Mouse (Mus musculus) stomach, embryonic 14.5 days (tissue): ENCODE data around the gene Fam57a. TPM values are rescaled to one million over a fixed set of nuclear protein-coding genes. Genes with fewer than 3 reads are reported as not detected.
A peak's percentile ranks its signal among the peaks of the same experiment; 100 is the strongest.
"Not testable (repeated sequence)": the region's sequence is repeated elsewhere in the genome, so short reads cannot be mapped to it uniquely, and the experiment has no call there.

Source experiments
- ATAC-seq: fragments of 200-750 bp; cut with Nextera tagmentation; 2 replicates; pipeline ENCODE4 v1.8.0; 2017; ENCODE audit warnings: low read depth, moderate TSS enrichment; ENCODE audit not compliant: insufficient number of reproducible peaks, insufficient read depth, low FRiP score
- H3K27ac ChIP-seq: fragments of 300-500 bp; sonication (generic); 2 replicates; pipeline ENCODE4 v1.5.1; 2014; ENCODE audit warnings: mild to moderate bottlenecking, low read length, moderate library complexity, mixed read lengths
- H3K27me3 ChIP-seq: fragments of 300-500 bp; sonication (generic); 2 replicates; pipeline ENCODE4 v1.6.1; 2014; ENCODE audit warnings: low read length, control low read depth, mixed read lengths; ENCODE audit not compliant: control insufficient read depth, insufficient read depth
- H3K36me3 ChIP-seq: fragments of 300-500 bp; sonication (generic); 2 replicates; pipeline ENCODE4 v1.6.1; 2014; ENCODE audit warnings: mild to moderate bottlenecking, control low read depth, low read length, moderate library complexity, mixed read lengths; ENCODE audit not compliant: control insufficient read depth, insufficient read depth
- H3K4me1 ChIP-seq: fragments of 300-500 bp; sonication (generic); 2 replicates; pipeline ENCODE4 v1.6.1; 2014; ENCODE audit warnings: low read length, control low read depth, mixed read lengths; ENCODE audit not compliant: control insufficient read depth, insufficient read depth
- H3K4me2 ChIP-seq: fragments of 300-500 bp; sonication (generic); replicated peaks from 2 replicates; pipeline ENCODE4 v1.6.1; 2014; ENCODE audit warnings: low read depth, low read length, control low read depth
- H3K4me3 ChIP-seq: fragments of 300-500 bp; sonication (generic); 2 replicates; pipeline ENCODE4 v1.5.1; 2014; ENCODE audit warnings: low read depth, low read length, control low read depth
- H3K9ac ChIP-seq: fragments of 300-500 bp; sonication (generic); replicated peaks from 2 replicates; pipeline ENCODE4 v1.6.1; 2014; ENCODE audit warnings: low read depth, mild to moderate bottlenecking, control low read depth, low read length, moderate library complexity, mixed read lengths
- H3K9me3 ChIP-seq: fragments of 300-500 bp; sonication (generic); 2 replicates; pipeline ENCODE4 v1.6.1; 2016; ENCODE audit warnings: low read depth, low read length, control low read depth; ENCODE audit not compliant: control insufficient read depth
- WGBS: fragments of 180-500 bp; shearing (Covaris S2); extraction: QIAGEN DNeasy Blood & Tissue Kit; methylation state at CpG from one replicate; pipeline ENCODE4 v1.1.7; 2014; 5-methylcytosine and 5-hydroxymethylcytosine counted together
- polyA plus RNA-seq: library from polyadenylated mRNA; unstranded; fragments of >200 nt; fragmentation: Nextera tagmentation; extraction: Ambion mirVana; gene quantifications from 2 replicates; pipeline ENCODE4 v1.2.1, GENCODE M21; 2014

Fam57a gene
- polyA plus RNA-seq, 1 experiment from 2014 or later: 73.3 TPM

DNA sequence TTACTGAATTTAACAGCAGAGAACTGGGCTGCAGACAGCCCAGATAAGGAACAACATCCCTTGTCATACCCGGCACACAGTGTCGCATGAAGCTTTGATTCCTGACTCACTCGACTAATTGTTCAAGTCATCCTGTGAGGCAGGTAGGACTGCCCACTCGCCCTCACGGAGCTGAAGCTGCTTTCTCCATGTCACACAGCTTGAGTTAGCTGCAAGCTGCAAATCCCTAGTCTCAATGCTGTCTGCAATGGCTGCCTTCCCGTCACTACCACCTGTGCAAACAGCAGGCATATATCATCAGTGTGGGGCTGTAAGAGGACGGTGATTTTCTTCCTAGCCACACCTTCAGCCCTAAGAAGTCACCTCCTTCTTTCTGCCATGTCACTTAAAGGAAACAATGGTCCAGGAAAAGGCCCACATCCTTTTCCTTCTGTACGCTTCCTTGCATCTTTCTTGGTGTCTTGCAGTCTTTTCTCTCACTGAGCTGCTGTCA, 17.6 kb downstream of the Fam57a start:
- peak overlapping the region; percentile 6 for H3K4me2 ChIP-seq
- H3K9ac ChIP-seq: no peak overlapping the region
- H3K4me1 ChIP-seq: no peaks in the 10 kb centered on the region
- H3K9me3 ChIP-seq: no peaks in the 10 kb centered on the region
- ATAC-seq: no peak
- 45% methylated on average over 8 of the region's 8 CpGs for WGBS
- no peaks in the 10 kb centered on the region for H3K27me3 ChIP-seq
- H3K36me3 ChIP-seq: no peaks in the 10 kb centered on the region
- no peak overlapping the region for H3K4me3 ChIP-seq
- H3K27ac ChIP-seq: peak overlapping the region; percentile 75

DNA sequence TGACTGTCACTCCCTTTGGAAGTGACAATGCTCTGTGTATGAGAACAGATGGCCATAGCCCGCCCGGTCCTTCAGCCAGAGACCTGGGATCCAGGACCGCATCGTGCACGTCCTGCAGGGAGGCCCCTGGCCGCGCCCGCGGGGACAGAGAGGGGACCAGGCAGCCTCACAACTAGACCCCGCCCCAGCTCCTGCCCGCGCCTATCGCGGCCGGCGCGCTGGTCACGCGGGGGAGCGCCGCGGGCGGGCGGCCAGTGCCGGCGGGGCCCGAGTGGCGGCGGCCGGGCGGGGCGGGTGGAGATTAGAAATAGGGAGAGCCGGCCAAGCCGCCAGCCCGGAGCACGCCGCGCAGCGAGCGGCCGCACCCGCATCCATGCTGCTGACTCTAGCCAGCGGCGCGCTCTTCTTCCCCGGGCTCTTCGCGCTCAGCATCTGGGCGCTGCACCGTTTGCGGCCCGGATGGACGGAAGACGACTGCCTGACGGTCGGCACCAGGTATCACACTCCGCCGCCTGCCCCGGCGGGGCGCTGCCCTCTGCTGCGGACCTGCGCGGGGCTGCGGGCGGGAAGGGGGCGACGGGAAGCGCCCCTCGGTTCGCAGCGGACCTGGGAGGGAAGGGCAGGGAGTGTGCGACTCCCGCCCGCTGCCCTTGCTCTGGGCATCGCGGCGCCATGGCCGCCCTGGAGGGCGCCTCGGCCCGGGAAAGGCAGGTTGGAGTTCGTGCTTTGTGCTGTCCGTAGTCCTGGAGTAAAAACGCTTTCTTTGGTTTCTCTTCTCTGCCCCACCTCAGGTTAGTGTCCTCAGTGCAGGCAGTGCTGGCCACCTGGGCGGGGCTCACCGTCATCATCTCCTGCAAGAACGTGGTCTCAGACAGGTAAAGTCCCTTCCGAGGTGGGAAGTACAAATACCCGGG, 22.5 kb downstream of the Fam57a start:
- Histone ChIP-seq H3K9me3 (no peaks in the 10 kb centered on the region), H3K9ac (peak overlapping the region; percentile 91), H3K36me3 (peaks cover 3% of the 10 kb centered on the region), H3K27ac (peak overlapping the region; percentile 64), H3K27me3 (no peaks in the 10 kb centered on the region), H3K4me1 (0 out of 2 replicates have a peak, but pooled peaks cover 6% of the 10 kb centered on the region), H3K4me2 (peak overlapping the region; percentile 90), H3K4me3 (peak overlapping the region; percentile 97)
- under 1% methylated on average over 90 of the region's 90 CpGs for WGBS
- ATAC-seq: peak; percentile 96

DNA sequence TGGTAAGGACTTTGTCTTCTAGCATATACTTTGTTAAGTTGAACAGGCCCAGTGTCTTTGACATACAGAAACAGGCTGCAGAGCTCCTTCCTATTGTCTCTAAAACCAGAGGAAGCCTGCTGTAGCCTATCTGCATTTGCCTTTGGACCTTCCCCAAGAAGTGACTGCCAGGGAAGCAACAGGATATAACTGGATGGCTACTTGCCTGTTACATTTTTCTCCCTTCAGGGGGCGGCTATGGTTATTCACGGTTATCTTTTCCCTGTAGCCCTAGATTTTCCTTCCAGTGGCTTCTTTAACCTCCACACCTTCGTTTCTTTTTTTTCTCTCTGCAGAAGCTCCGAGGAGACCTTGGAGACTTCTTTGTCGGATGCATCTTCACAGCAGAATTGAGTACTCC, 27.3 kb downstream of the Fam57a start:
- Histone ChIP-seq H3K36me3 (peaks cover 25% of the 10 kb centered on the region), H3K9ac (no peak overlapping the region)

GRCm38 (mm10) chr11:76210228-76210985, 30.9 kb downstream of the Fam57a start:
- no peaks in the 10 kb centered on the region for H3K27me3 ChIP-seq
- no peak for ATAC-seq
- WGBS: 74% methylated on average over 13 of the region's 13 CpGs
- no peaks in the 10 kb centered on the region for H3K9me3 ChIP-seq
- H3K36me3 ChIP-seq: peaks cover 41% of the 10 kb centered on the region
- H3K4me1 ChIP-seq: no peaks in the 10 kb centered on the region
- H3K27ac ChIP-seq: no peak overlapping the region
- no peak overlapping the region for H3K4me3 ChIP-seq
- no peak overlapping the region for H3K9ac ChIP-seq
- H3K4me2 ChIP-seq: no peak overlapping the region

More for the DNA sequence above, 27.3 kb downstream of the Fam57a start:
- Histone ChIP-seq H3K4me2 (no peak overlapping the region), H3K4me3 (no peak overlapping the region), H3K4me1 (0 out of 2 replicates have a peak, but pooled peaks cover 6% of the 10 kb centered on the region), H3K9me3 (no peaks in the 10 kb centered on the region), H3K27me3 (no peaks in the 10 kb centered on the region), H3K27ac (no peak overlapping the region)
- WGBS: 85% methylated on average over 5 of the region's 5 CpGs
- ATAC-seq: no peak

DNA sequence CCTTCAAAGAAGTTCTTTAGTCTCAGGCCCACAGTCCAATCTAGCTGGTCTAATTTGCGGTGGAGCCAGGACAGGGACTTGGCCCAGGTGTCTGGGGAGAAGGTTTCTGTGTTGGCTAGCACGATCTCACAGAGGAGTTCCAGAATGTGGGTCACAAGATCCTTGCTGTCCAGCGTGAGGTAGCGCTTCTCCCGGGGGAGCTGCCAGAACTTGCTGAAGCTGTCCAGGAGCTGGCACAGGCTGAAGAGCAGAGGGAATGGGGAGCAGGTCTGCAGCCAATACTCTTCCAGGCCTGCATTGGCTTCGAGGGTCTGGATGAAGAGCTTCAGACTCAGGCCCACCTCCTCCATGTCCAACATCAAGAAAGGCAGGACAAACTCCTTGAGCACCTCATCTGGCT, 32.1 kb downstream of the Fam57a start:
- not testable (repeated sequence) for H3K9ac ChIP-seq, ATAC-seq, H3K27me3 ChIP-seq, H3K27ac ChIP-seq, H3K4me3 ChIP-seq, H3K4me2 ChIP-seq, H3K4me1 ChIP-seq, H3K9me3 ChIP-seq
- peaks cover 41% of the 10 kb centered on the region for H3K36me3 ChIP-seq
- WGBS: 98% methylated on average over 3 of the region's 6 CpGs

GRCm38 (mm10) chr11:76213841-76214240, 34.4 kb downstream of the Fam57a start:
- Histone ChIP-seq H3K27ac (no peak overlapping the region), H3K36me3 (peaks cover 23% of the 10 kb centered on the region), H3K4me2 (no peak overlapping the region), H3K4me1 (0 out of 2 replicates have a peak, but pooled peaks cover 4% of the 10 kb centered on the region), H3K27me3 (no peaks in the 10 kb centered on the region), H3K9me3 (no peaks in the 10 kb centered on the region), H3K4me3 (no peak overlapping the region), H3K9ac (no peak overlapping the region)
- ATAC-seq: no peak
- 89% methylated on average over 5 of the region's 5 CpGs for WGBS

DNA sequence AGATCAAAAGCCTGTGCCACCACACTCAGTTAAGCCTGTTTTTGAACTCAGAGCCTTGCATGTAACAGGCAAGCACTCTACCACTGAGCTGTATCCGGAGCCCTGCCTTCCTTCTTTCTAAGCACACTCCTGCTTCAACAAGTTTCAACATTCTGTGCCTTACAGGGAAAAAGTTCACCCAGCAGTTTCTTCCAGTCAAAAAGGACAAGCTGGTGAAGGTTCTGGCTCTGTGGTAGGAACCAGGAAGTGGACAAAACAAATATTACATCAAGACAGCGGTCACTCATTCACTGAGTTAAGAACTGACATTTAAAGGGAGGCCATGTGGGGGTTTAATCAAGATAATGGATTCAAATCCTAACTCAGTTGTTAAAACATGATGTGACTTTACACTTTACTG, 35.5 kb downstream of the Fam57a start:
- H3K9me3 ChIP-seq: no peaks in the 10 kb centered on the region
- WGBS: 83% methylated on average over 2 of the region's 2 CpGs
- no peak overlapping the region for H3K4me3 ChIP-seq
- no peak overlapping the region for H3K9ac ChIP-seq
- H3K36me3 ChIP-seq: peaks cover 20% of the 10 kb centered on the region
- ATAC-seq: no peak
- H3K27ac ChIP-seq: no peak overlapping the region
- H3K4me1 ChIP-seq: 0 out of 2 replicates have a peak, but pooled peaks cover 4% of the 10 kb centered on the region
- H3K27me3 ChIP-seq: no peaks in the 10 kb centered on the region
- H3K4me2 ChIP-seq: no peak overlapping the region

- Histone ChIP-seq H3K27ac (peak overlapping the region; percentile 97; the same call in 1 of the 2 replicates), H3K9ac (no peak overlapping the region)
- WGBS: 94% methylated on average over 5 of the region's 5 CpGs
Measured at GRCm38 (mm10) chr11:76216049-76216540, 36.6 kb downstream of the Fam57a start.

More at GRCm38 (mm10) chr11:76216049-76216540, 36.6 kb downstream of the Fam57a start:
- Histone ChIP-seq H3K4me3 (peak overlapping the region; percentile 81; the same call in 1 of the 2 replicates), H3K36me3 (peaks cover 27% of the 10 kb centered on the region), H3K4me1 (0 out of 2 replicates have a peak, but pooled peaks cover 4% of the 10 kb centered on the region), H3K27me3 (no peaks in the 10 kb centered on the region), H3K4me2 (peak overlapping the region; percentile 71), H3K9me3 (no peaks in the 10 kb centered on the region)
- no peak for ATAC-seq
